Mouse (Mus musculus) effector memory CD4-positive, alpha-beta T cell, adult 5 months (primary cell): ENCODE data around the gene Chrdl1. TPM values are rescaled to one million over a fixed set of nuclear protein-coding genes. Genes with fewer than 3 reads are reported as not detected.

Experiments used
- polyA plus RNA-seq: library from polyadenylated mRNA; unstranded; fragments of 100-300 nt; shearing (Covaris generic); gene quantifications from one replicate; pipeline ENCODE4 v1.2.1, GENCODE M21; 2017

The Chrdl1 gene
- polyA plus RNA-seq, result not detected

GRCm38 (mm10) chrX:143393791-143394369 is at the start of gene Chrdl1:
Gene Chrdl1 (minus strand): TSS chrX:143394262.

Other genes starting within 250 kb of the Chrdl1 start
- gene Pak3, start 124.3 kb upstream of the Chrdl1 start, polyA plus RNA-seq, result not detected